Mouse (Mus musculus): ENCODE measurements around the gene Wdr46.

GRCm38 (mm10) chr17:33901653-33902052, 38.8 kb upstream of the Wdr46 start:
- TF ChIP-seq GATA1 (IDR thresholded peaks at IDR 0.05; ENCODE audit: borderline replicate concordance, low read length) (no peak), FLI1 (IDR thresholded peaks at IDR 0.05; ENCODE audit: low read length) (no peak)
